10 mouse cellular contexts compared by ENCODE assay signal in the genomic region with DNA sequence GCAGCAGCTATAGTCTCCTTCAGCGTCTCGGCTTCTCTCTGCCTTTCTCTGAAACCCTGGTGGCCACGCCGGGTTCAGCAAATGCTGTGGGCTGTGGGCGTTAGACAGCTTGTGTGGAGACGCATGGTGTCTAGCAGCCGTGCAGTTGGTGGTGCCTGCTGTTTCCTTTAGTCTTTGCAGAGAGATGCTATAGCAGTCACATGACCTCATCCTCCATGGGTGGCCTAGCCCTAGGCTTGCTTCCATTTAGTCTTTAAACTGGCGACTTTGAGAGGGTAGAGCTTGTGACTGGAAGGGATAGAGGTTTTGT. TPM values are rescaled to one million over a fixed set of nuclear protein-coding genes. Genes with fewer than 3 reads are reported as not detected.
A peak's percentile ranks its signal among the peaks of the same experiment; 100 is the strongest.
DNase-seq lines count a peak whose midpoint lies in the region; ATAC-seq and TF ChIP-seq lines count a peak whose summit lies in the region.
"Had no signal": no experiment of that assay in that cellular context is flagged by ENCODE, and none has a peak within 500 bp of the region (broad histone marks: within the 10 kb centered on the region; RNA-seq: fewer than 3 reads in every experiment).

No protein-coding gene starts in this region.

- H3K4me3 ChIP-seq in embryonic facial prominence, embryonic 14.5 days (ENCODE audit: low read depth, low read length): no peak overlapping the region
- no peak overlapping the region for H3K4me3 ChIP-seq in embryonic facial prominence, embryonic 10.5 days
- H3K4me3 ChIP-seq in midbrain, embryonic 13.5 days (replicated peaks): no peak overlapping the region

- peak; percentile 20 for DNase-seq in embryonic facial prominence, embryonic 14.5 days (ENCODE audit: low spot score)
- DNase-seq in embryonic facial prominence, embryonic 10.5 days (ENCODE audit: low spot score): no peak
- DNase-seq in 3134 (ENCODE audit: extremely low read depth, insufficient read length, low spot score): peak; percentile 61
- peak; percentile 55 for DNase-seq in brain, embryonic 14.5 days (ENCODE audit: low read depth)
- peak; percentile 19 to 43 for DNase-seq in left cerebral cortex, postnatal 10 days (ENCODE audit: extremely low spot score in 1 of 2, low spot score in 2 of 2)
- no peak for DNase-seq in urinary bladder, postnatal 36 days (ENCODE audit: low spot score in 2 of 2)
- no peak for DNase-seq in kidney, adult 18-20 months
- DNase-seq: kidney, postnatal 36 days; lung, postnatal 36 days had no signal

- H3K9me3 ChIP-seq in embryonic facial prominence, embryonic 14.5 days (ENCODE audit: control insufficient read depth, low read length): no peaks in the 10 kb centered on the region
- no peaks in the 10 kb centered on the region for H3K9me3 ChIP-seq in embryonic facial prominence, embryonic 10.5 days
- no peaks in the 10 kb centered on the region for H3K9me3 ChIP-seq in midbrain, embryonic 13.5 days

- no peak overlapping the region for H3K4me2 ChIP-seq in embryonic facial prominence, embryonic 14.5 days (ENCODE audit: low read depth, low read length)
- no peak overlapping the region for H3K4me2 ChIP-seq in midbrain, embryonic 13.5 days (replicated peaks)

- no peaks in the 10 kb centered on the region for H3K4me1 ChIP-seq in embryonic facial prominence, embryonic 14.5 days (ENCODE audit: control insufficient read depth, insufficient read depth, low read length)
- H3K4me1 ChIP-seq in embryonic facial prominence, embryonic 10.5 days: peaks cover 11% of the 10 kb centered on the region
- no peaks in the 10 kb centered on the region for H3K4me1 ChIP-seq in midbrain, embryonic 13.5 days (replicated peaks)

- H3K36me3 ChIP-seq in embryonic facial prominence, embryonic 14.5 days (ENCODE audit: control insufficient read depth, insufficient read depth, low read length): no peaks in the 10 kb centered on the region
- no peaks in the 10 kb centered on the region for H3K36me3 ChIP-seq in embryonic facial prominence, embryonic 10.5 days (replicated peaks)
- no peaks in the 10 kb centered on the region for H3K36me3 ChIP-seq in midbrain, embryonic 13.5 days

- ATAC-seq in embryonic facial prominence, embryonic 14.5 days (ENCODE audit: low read depth): no peak
- ATAC-seq in midbrain, embryonic 13.5 days: no peak

- no peak for TF ChIP-seq POLR2A in brain, embryonic 14.5 days (IDR thresholded peaks at IDR 0.05; ENCODE audit: borderline replicate concordance, extremely low read depth, insufficient read depth, insufficient read length, poor library complexity, severe bottlenecking)

- H3K27ac ChIP-seq in embryonic facial prominence, embryonic 14.5 days (replicated peaks; ENCODE audit: low read depth, low read length): no peak overlapping the region
- H3K27ac ChIP-seq in embryonic facial prominence, embryonic 10.5 days (replicated peaks): no peak overlapping the region
- H3K27ac ChIP-seq in midbrain, embryonic 13.5 days: no peak overlapping the region

- TF ChIP-seq CTCF in brain, embryonic 14.5 days (IDR thresholded peaks at IDR 0.05; ENCODE audit: borderline replicate concordance, extremely low read depth, insufficient read depth, insufficient read length): no peak

- WGBS in embryonic facial prominence, embryonic 14.5 days: 49% methylated on average over 8 of the region's 8 CpGs
- WGBS in embryonic facial prominence, embryonic 10.5 days: 58% methylated on average over 8 of the region's 8 CpGs
- WGBS in midbrain, embryonic 13.5 days: 52% methylated on average over 8 of the region's 8 CpGs

- H3K27me3 ChIP-seq in embryonic facial prominence, embryonic 14.5 days (replicated peaks; ENCODE audit: control insufficient read depth, insufficient read depth, low read length): no peaks in the 10 kb centered on the region
- H3K27me3 ChIP-seq in embryonic facial prominence, embryonic 10.5 days (replicated peaks; ENCODE audit: low read depth, poor library complexity, severe bottlenecking): no peaks in the 10 kb centered on the region
- H3K27me3 ChIP-seq in midbrain, embryonic 13.5 days: no peaks in the 10 kb centered on the region

- no peak overlapping the region for H3K9ac ChIP-seq in embryonic facial prominence, embryonic 14.5 days (ENCODE audit: low read depth, low read length)
- H3K9ac ChIP-seq in midbrain, embryonic 13.5 days (replicated peaks): no peak overlapping the region

- intact Hi-C loops in left cerebral cortex, postnatal 10 days (cut with DNase I): no loop called here

RNA-seq across cellular contexts. Expression of a gene that starts 14.0 kb away (rescaled TPM):
- not detected in 2 replicates for polyA plus RNA-seq in embryonic facial prominence, embryonic 14.5 days (2014; fragmentation: Nextera tagmentation; extraction: Ambion mirVana)
- polyA plus RNA-seq in embryonic facial prominence, embryonic 10.5 days (2016; fragmentation: Nextera tagmentation; extraction: Ambion mirVana): not detected in 2 replicates
- polyA plus RNA-seq in brain, embryonic 14.5 days (2012; rRNA removed): 0.10 and 0.16 TPM in 2 replicates
- total RNA-seq in left cerebral cortex, postnatal 10 days (2021): not detected
- polyA plus RNA-seq in midbrain, embryonic 13.5 days (2015; fragmentation: Nextera tagmentation; extraction: Ambion mirVana): 0.17 TPM in 1 of 2 replicates, not detected in the other

RNA-seq across cellular contexts. Expression of a gene that starts 45.8 kb away (rescaled TPM):
- polyA plus RNA-seq in embryonic facial prominence, embryonic 14.5 days (2014; fragmentation: Nextera tagmentation; extraction: Ambion mirVana): 29.5 and 34.2 TPM in 2 replicates
- polyA plus RNA-seq in embryonic facial prominence, embryonic 10.5 days (2016; fragmentation: Nextera tagmentation; extraction: Ambion mirVana): 49.1 and 51.4 TPM in 2 replicates
- polyA plus RNA-seq in brain, embryonic 14.5 days (2012; rRNA removed): 18.3 and 28.6 TPM in 2 replicates
- 10 to 100 TPM; 32.9 to 33.9 TPM for total RNA-seq in left cerebral cortex, postnatal 10 days (2021)
- 43.8 and 48.5 TPM in 2 replicates for polyA plus RNA-seq in midbrain, embryonic 13.5 days (2015; fragmentation: Nextera tagmentation; extraction: Ambion mirVana)

Comparison
In these comparisons a context has a peak if more than half of its experiments do, and no peak if none do; other contexts are left out.
1. DNase-seq: peak in embryonic facial prominence, embryonic 14.5 days (single experiment), 3134 (single experiment), brain, embryonic 14.5 days (single experiment) and left cerebral cortex, postnatal 10 days (2 of 2); none in embryonic facial prominence, embryonic 10.5 days (single experiment), urinary bladder, postnatal 36 days (0 of 2) and kidney, adult 18-20 months (single experiment).